Mouse (Mus musculus) G1E (cell line): ENCODE data around the gene Edem3. TPM values are rescaled to one million over a fixed set of nuclear protein-coding genes. Genes with fewer than 3 reads are reported as not detected.

Experiments
- ATAC-seq: 2 replicates; pipeline ENCODE4 v1.8.0; 2016; ENCODE audit warnings: mild to moderate bottlenecking; ENCODE audit not compliant: insufficient number of reproducible peaks, poor library complexity, low FRiP score, severe bottlenecking; ENCODE audit errors: extremely low read depth
- DNase-seq: peaks from one replicate; pipeline ENCODE4 v3.0.0; 2012; ENCODE audit warnings: low spot score
- H3K27me3 ChIP-seq: 2 replicates; pipeline ENCODE4 v1.6.1; 2012; ENCODE audit warnings: mild to moderate bottlenecking, low read length, inconsistent platforms; ENCODE audit not compliant: insufficient read depth
- H3K36me3 ChIP-seq: replicated peaks from 2 replicates; pipeline ENCODE3; 2012; ENCODE audit warnings: mild to moderate bottlenecking, inconsistent platforms
- H3K4me1 ChIP-seq: 2 replicates; pipeline ENCODE4 v1.6.1; 2012; ENCODE audit warnings: low read depth, low read length, inconsistent platforms, mixed read lengths; ENCODE audit not compliant: insufficient read depth
- H3K4me3 ChIP-seq: 2 replicates; pipeline ENCODE4 v1.5.1; 2012; ENCODE audit warnings: low read depth, mild to moderate bottlenecking, inconsistent platforms, low read length, moderate library complexity, mixed read lengths
- H3K9me3 ChIP-seq: replicated peaks from 2 replicates; pipeline ENCODE4 v1.6.1; 2012; ENCODE audit warnings: inconsistent platforms
- CTCF ChIP-seq: IDR thresholded peaks from 2 replicates; pipeline ENCODE4 v1.5.1; 2012; ENCODE audit warnings: low read depth, low read length, inconsistent platforms, mixed read lengths
- GATA1 ChIP-seq: IDR thresholded peaks from 2 replicates; pipeline ENCODE4 v1.6.1; 2012; ENCODE audit warnings: borderline replicate concordance, low read length, inconsistent platforms, mixed read lengths
- GATA2 ChIP-seq: IDR thresholded peaks from 2 replicates; pipeline ENCODE4 v1.6.1; 2012; ENCODE audit warnings: low read depth, low read length, inconsistent platforms, borderline replicate concordance
- POLR2AphosphoS5 ChIP-seq: IDR thresholded peaks from 2 replicates; pipeline ENCODE4 v1.6.1; 2012; ENCODE audit warnings: low read depth, low read length, inconsistent platforms; ENCODE audit not compliant: insufficient replicate concordance
- TAL1 ChIP-seq: conservative IDR thresholded peaks from 2 replicates; pipeline ENCODE4 v1.6.1; 2012; ENCODE audit warnings: low read depth, low read length, inconsistent platforms, mixed read lengths
- polyA plus RNA-seq: library from polyadenylated mRNA; stranded (reverse); fragments of >175 nt; gene quantifications from 2 replicates; pipeline ENCODE4 v1.2.3, GENCODE M21; 2012
- total RNA-seq, 2 experiments: library from RNA; stranded (forward) in 1 of 2; stranded (reverse) in 1 of 2; fragments of 200-1000 nt in 1 of 2; fragments of >200 nt in 1 of 2; fragmentation: Nextera tagmentation in 1 of 2; gene quantifications; 2 replicates each; pipeline ENCODE4 v1.2.3; 2014 to 2017

The Edem3 gene
- total and polyA plus RNA-seq, 3 experiments, result 7.7 to 64.0 (median 31.2) TPM

- TF ChIP-seq CTCF, result no peak
- no peak for TF ChIP-seq POLR2AphosphoS5
- no peak for TF ChIP-seq GATA2
- no peak for TF ChIP-seq GATA1
- TF ChIP-seq TAL1, result no peak
- ATAC-seq (no peak), DNase-seq (no peak)
- no peaks in the 10 kb centered on the region for H3K4me1 ChIP-seq
- H3K27me3 ChIP-seq, result no peaks in the 10 kb centered on the region
- H3K9me3 ChIP-seq, result peaks cover 28% of the 10 kb centered on the region
- no peak overlapping the region for H3K4me3 ChIP-seq
- no peaks in the 10 kb centered on the region for H3K36me3 ChIP-seq
These were observed 108.1 kb downstream of the Edem3 start for GRCm38 (mm10) chr1:151863135-151863796.

- Histone ChIP-seq H3K4me3 (no peak overlapping the region), H3K27me3 (no peaks in the 10 kb centered on the region), H3K36me3 (no peaks in the 10 kb centered on the region), H3K4me1 (no peaks in the 10 kb centered on the region), H3K9me3 (peaks cover 28% of the 10 kb centered on the region)
- no peak for DNase-seq
- ATAC-seq, result no peak
- TF ChIP-seq GATA2 (no peak), POLR2AphosphoS5 (no peak), CTCF (no peak), TAL1 (no peak), GATA1 (no peak)
These were observed 108.6 kb downstream of the Edem3 start for GRCm38 (mm10) chr1:151863797-151864147.

- no peaks in the 10 kb centered on the region for H3K27me3 ChIP-seq
- TF ChIP-seq GATA2 (no peak), TAL1 (no peak)
- H3K9me3 ChIP-seq, result peaks cover 28% of the 10 kb centered on the region
- H3K36me3 ChIP-seq, result no peaks in the 10 kb centered on the region
- no peak for ATAC-seq
- no peak overlapping the region for H3K4me3 ChIP-seq
- no peaks in the 10 kb centered on the region for H3K4me1 ChIP-seq
- DNase-seq, result no peak
These were observed 109.2 kb downstream of the Edem3 start for GRCm38 (mm10) chr1:151864326-151864725.

Other genes starting within 250 kb of the Edem3 start
- gene Fam129a, start 184.2 kb upstream of the Edem3 start, total RNA-seq (2014; fragmentation: Nextera tagmentation), result not detected in 2 replicates
- gene Fam129a, start 184.2 kb upstream of the Edem3 start, total RNA-seq (2017), result 0.06 and 0.60 TPM in 2 replicates
- gene Fam129a, start 184.2 kb upstream of the Edem3 start, polyA plus RNA-seq, result not detected in 2 replicates